Mouse (Mus musculus) small intestine, adult 2 months (tissue): ENCODE results near the gene Car11.

Source experiments
- CTCF ChIP-seq: fragments of 200-500 bp; IDR thresholded peaks from 2 replicates; pipeline ENCODE4 v1.5.1; 2012; ENCODE audit warnings: low read depth, mild to moderate bottlenecking, control low read depth, inconsistent platforms, low read length, moderate library complexity, mixed read lengths; ENCODE audit not compliant: insufficient replicate concordance, insufficient read length; ENCODE audit errors: extremely low read depth
- POLR2A ChIP-seq: fragments of 200-500 bp; IDR thresholded peaks from 2 replicates; pipeline ENCODE4 v1.6.1; 2012; ENCODE audit warnings: low read depth, mild to moderate bottlenecking, control low read depth, inconsistent platforms, low read length, moderate library complexity

DNA sequence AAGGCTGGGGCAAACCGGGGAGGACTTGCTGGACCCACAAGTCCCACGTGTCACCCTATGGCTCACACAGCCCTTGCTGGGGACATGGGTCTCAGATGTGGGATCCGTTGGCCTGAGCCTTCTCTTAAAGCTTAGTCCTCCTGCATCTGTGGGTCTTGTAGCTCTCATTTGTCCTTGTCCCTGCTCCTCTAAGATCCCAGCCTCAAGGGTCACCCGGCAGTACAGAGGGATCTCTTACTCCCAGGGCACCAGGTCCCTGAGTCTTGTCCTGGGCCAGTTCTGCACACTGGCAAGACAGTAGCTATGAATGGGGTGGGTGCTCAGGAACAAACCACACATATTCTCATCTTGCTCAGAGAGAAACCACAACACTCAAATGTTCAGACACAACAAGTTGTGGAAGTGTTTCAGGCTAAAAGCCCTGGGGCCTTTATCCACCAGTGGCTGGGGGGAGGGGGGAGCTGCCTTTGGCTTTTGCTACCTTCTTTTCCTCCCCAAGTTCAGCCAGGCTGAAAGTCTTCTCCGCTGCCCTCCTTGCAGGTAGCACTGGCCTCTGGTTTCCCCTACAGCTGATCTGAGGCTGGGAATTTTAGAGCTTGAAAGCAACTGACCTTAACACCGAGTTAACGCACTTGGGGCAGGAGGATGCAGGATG, 16.1 kb upstream of the Car11 start, which contains the start of gene Ntn5:
- TF ChIP-seq POLR2A (no peak), CTCF (no peak)
